Mouse (Mus musculus) limb, embryonic 14.5 days (tissue): ENCODE measurements around the gene Usp47. TPM values are rescaled to one million over a fixed set of nuclear protein-coding genes. Genes with fewer than 3 reads are reported as not detected.

Source experiments
- ATAC-seq: fragments of 200-750 bp; cut with Nextera tagmentation; 2 replicates; pipeline ENCODE4 v1.8.0; 2017; ENCODE audit warnings: low read depth, moderate number of reproducible peaks, moderate TSS enrichment; ENCODE audit not compliant: low FRiP score
- DNase-seq: peaks from one replicate; pipeline ENCODE4 v3.0.0-alpha.2; 2015; ENCODE audit warnings: low spot score
- H3K27ac ChIP-seq: fragments of 300-500 bp; sonication (generic); replicated peaks from 2 replicates; pipeline ENCODE4 v1.5.1; 2014; ENCODE audit warnings: low read depth, mild to moderate bottlenecking, low read length, moderate library complexity, mixed read lengths
- H3K27me3 ChIP-seq: fragments of 300-500 bp; sonication (generic); 2 replicates; pipeline ENCODE4 v1.6.1; 2014; ENCODE audit warnings: low read length, mixed read lengths; ENCODE audit not compliant: control insufficient read depth, insufficient read depth
- H3K36me3 ChIP-seq: fragments of 300-500 bp; sonication (generic); 2 replicates; pipeline ENCODE4 v1.6.1; 2014; ENCODE audit warnings: mild to moderate bottlenecking, low read length, moderate library complexity, mixed read lengths; ENCODE audit not compliant: control insufficient read depth, insufficient read depth
- H3K4me1 ChIP-seq: fragments of 300-500 bp; sonication (generic); 2 replicates; pipeline ENCODE4 v1.6.1; 2014; ENCODE audit warnings: antibody characterized with exemption, low read length, mixed read lengths; ENCODE audit not compliant: control insufficient read depth, insufficient read depth
- H3K4me2 ChIP-seq: fragments of 300-500 bp; sonication (generic); replicated peaks from 2 replicates; pipeline ENCODE4 v1.6.1; 2014; ENCODE audit warnings: low read depth, mild to moderate bottlenecking, low read length, moderate library complexity; ENCODE audit not compliant: severe bottlenecking
- H3K4me3 ChIP-seq: fragments of 300-500 bp; sonication (generic); replicated peaks from 2 replicates; pipeline ENCODE4 v1.5.1; 2014; ENCODE audit warnings: low read length
- H3K9ac ChIP-seq: fragments of 300-500 bp; sonication (generic); 2 replicates; pipeline ENCODE4 v1.6.1; 2014; ENCODE audit warnings: mild to moderate bottlenecking, low read depth, low read length, moderate library complexity; ENCODE audit not compliant: severe bottlenecking
- H3K9me3 ChIP-seq: fragments of 300-500 bp; sonication (generic); 2 replicates; pipeline ENCODE4 v1.6.1; 2016; ENCODE audit warnings: low read length; ENCODE audit not compliant: control insufficient read depth
- POLR2A ChIP-seq: fragments of 200-500 bp; IDR thresholded peaks from 2 replicates; pipeline ENCODE4 v1.8.0; 2012; ENCODE audit warnings: inconsistent platforms, mild to moderate bottlenecking, moderate library complexity, borderline replicate concordance; ENCODE audit not compliant: insufficient read depth, insufficient read length; ENCODE audit errors: extremely low read depth
- WGBS: fragments of 180-500 bp; shearing (Covaris S2); extraction: QIAGEN DNeasy Blood & Tissue Kit; methylation state at CpG from one replicate; pipeline ENCODE4 v1.1.7; 2014; 5-methylcytosine and 5-hydroxymethylcytosine counted together
- polyA plus RNA-seq, 2 experiments: library from polyadenylated mRNA; depleted of rRNA in 1 of 2; stranded (reverse) in 1 of 2; unstranded in 1 of 2; fragments of >200 nt; fragmentation: Nextera tagmentation in 1 of 2; extraction: Ambion mirVana in 1 of 2; gene quantifications; 2 replicates each; pipeline versions ENCODE4 v1.2.1 to v1.2.3; 2012 to 2014

Usp47 gene
- polyA plus RNA-seq, 2 experiments: 51.9 to 81.2 TPM

GRCm38 (mm10) chr7:112159835-112160234 is 136.5 kb downstream of the Usp47 start:
- no peaks in the 10 kb centered on the region for H3K27me3 ChIP-seq
- no peak overlapping the region for H3K27ac ChIP-seq
- H3K36me3 ChIP-seq: no peaks in the 10 kb centered on the region
- H3K9me3 ChIP-seq: no peaks in the 10 kb centered on the region
- no peak overlapping the region for H3K4me2 ChIP-seq
- ATAC-seq (no peak), DNase-seq (no peak)
- H3K4me1 ChIP-seq: peaks cover 32% of the 10 kb centered on the region
- H3K4me3 ChIP-seq: no peak overlapping the region
- H3K9ac ChIP-seq: no peak overlapping the region
- WGBS: 34% methylated on average over 5 of the region's 6 CpGs
- TF ChIP-seq POLR2A: no peak

Other genes starting within 250 kb of the Usp47 start
- gene Galnt18, start 243.5 kb upstream of the Usp47 start, polyA plus RNA-seq (2012; rRNA removed): 24.7 and 25.8 TPM in 2 replicates
- gene Galnt18, start 243.5 kb upstream of the Usp47 start, polyA plus RNA-seq (2014; fragmentation: Nextera tagmentation; extraction: Ambion mirVana): 19.1 and 19.6 TPM in 2 replicates
- 37.9 and 39.9 TPM in 2 replicates for gene Dkk3, start 135.6 kb downstream of the Usp47 start, polyA plus RNA-seq (2012; rRNA removed)
- 62.6 and 66.8 TPM in 2 replicates for gene Dkk3, start 135.6 kb downstream of the Usp47 start, polyA plus RNA-seq (2014; fragmentation: Nextera tagmentation; extraction: Ambion mirVana)
- 6.6 and 7.5 TPM in 2 replicates for gene Mical2, start 202.4 kb downstream of the Usp47 start, polyA plus RNA-seq (2012; rRNA removed)
- gene Mical2, start 202.4 kb downstream of the Usp47 start, polyA plus RNA-seq (2014; fragmentation: Nextera tagmentation; extraction: Ambion mirVana): 4.0 and 5.0 TPM in 2 replicates